Mouse (Mus musculus): Measurements from ENCODE around the gene Pde7b. TPM values are rescaled to one million over a fixed set of nuclear protein-coding genes. Genes with fewer than 3 reads are reported as not detected.

Pde7b gene
- polyA plus RNA-seq, 2 experiments from 2014 or later = 0.15 to 0.33 TPM

GRCm38 (mm10) chr10:20418202-20418855 is 306.5 kb downstream of the Pde7b start:
- no peak for ATAC-seq

GRCm38 (mm10) chr10:20409181-20409580 is 315.7 kb downstream of the Pde7b start:
- ATAC-seq = no peak

DNA sequence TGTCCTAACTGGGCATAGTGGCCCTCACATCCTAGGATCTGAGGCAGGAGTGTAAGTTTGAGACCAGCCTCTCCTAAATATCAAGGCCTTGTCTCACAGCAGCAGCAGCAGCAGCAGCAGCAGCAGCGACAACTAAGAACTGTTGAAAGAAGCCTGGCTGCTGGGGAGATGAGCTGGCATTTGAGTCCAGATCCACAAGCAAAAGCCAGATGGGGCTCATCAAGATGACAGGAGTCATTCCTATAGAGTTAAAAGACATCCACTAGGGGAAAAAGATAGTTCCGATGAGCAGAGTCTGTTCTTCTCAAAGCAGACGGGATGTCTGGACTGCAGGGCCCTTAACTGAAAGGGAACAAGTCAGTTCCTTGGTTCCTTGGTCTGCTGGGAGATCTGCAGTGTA is 316.5 kb downstream of the Pde7b start:
- ATAC-seq = no peak

- ATAC-seq = no peak
These were observed 319.4 kb downstream of the Pde7b start for GRCm38 (mm10) chr10:20405471-20405870.

DNA sequence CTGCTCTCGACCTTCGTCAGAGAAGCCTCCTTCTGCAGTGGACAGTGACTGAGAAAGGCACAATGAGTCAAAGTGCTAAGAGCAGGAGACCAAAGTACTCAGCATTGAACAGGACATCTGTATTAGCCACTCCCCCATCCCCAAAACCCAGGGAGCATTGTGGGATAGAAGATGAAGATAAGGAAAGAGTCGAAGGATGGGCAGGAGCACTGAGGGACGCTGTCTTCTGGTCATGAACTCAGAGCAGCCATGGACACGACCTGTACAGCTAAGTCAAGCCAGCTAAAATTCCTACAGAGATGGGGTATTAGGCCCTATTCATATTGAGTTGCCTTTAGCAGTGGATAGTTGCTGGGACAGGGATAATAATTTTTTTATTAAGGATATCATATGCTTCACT is 321.9 kb downstream of the Pde7b start:
- no peak for ATAC-seq

GRCm38 (mm10) chr10:20400406-20400805 is 324.5 kb downstream of the Pde7b start:
- ATAC-seq = no peak

DNA sequence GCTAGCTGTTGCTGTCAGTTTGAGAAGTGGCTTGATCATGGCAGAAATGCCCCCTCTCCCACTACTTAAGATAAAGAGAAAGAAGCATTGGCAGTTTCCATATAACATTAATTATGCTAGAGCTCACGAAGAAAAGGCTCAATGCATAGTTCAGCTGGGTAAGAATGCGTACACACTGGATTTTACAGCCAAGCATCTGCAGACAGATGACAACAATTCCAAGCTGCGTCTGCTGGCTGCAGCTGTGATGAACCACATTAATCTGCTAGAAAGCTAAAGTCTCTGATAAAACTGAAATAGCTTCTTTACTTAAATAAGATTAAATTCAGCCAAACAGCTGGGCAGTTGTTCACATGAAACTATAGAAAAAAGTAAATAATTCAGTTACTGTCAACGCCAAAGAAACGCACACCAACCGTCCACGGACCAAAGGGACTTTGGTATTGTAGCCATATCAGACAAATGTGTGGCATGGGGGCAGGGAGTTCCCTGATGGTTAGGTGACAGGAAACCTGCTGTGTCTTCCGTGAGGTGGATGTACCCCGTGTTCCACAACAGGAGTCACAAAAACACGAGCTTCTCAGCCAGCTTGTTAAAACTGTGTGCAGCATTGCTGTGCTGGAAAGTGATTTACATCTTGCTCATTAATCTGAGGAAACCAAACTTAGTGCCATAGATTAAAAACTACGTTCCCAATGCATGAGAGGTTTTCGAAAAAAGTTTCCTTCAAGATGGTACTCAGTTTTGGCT is 326.1 kb downstream of the Pde7b start:
- ATAC-seq = no peak

DNA sequence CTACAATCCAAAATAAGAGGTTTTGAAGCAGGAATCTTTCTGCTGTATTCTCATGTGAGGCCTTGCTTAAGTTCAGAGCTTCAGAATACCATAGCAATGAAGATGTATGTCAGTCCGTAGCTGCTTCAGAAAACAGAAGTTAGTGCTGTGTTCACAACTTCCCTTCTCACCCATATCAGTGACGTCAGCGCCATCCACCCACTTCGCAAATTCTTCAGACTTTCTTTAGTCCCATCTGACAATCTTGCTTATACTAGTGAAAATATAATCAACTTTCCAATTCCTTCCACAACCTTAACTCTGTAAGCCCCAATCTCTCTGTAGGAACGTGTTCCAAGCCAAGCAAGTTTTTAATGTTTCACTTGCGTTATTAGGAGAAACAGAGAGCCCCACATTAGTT is 326.7 kb downstream of the Pde7b start:
- peak; percentile 74 for ATAC-seq

GRCm38 (mm10) chr10:20395778-20396177 is 329.1 kb downstream of the Pde7b start:
- no peak for ATAC-seq

DNA sequence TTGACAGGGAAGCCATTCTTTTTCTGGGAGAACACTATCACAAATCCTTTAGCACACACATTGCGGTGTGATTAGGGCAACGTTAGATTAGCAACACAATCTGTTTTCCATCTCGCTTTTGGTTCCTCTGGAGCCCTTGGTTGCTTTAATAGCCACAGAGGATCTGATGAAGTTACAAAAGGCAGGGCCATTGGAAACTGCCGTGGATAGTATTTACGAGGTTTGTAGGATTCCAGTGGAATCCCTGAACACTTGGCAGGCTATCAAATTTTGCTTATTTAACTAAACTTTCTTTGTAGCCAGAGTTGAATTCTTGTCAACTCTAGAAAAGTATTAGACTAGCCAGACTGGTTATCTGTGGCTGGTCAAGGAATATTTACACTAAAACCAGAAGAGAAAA is 330.1 kb downstream of the Pde7b start:
- no peak for ATAC-seq

GRCm38 (mm10) chr10:20390568-20390967 is 334.3 kb downstream of the Pde7b start:
- ATAC-seq = no peak

DNA sequence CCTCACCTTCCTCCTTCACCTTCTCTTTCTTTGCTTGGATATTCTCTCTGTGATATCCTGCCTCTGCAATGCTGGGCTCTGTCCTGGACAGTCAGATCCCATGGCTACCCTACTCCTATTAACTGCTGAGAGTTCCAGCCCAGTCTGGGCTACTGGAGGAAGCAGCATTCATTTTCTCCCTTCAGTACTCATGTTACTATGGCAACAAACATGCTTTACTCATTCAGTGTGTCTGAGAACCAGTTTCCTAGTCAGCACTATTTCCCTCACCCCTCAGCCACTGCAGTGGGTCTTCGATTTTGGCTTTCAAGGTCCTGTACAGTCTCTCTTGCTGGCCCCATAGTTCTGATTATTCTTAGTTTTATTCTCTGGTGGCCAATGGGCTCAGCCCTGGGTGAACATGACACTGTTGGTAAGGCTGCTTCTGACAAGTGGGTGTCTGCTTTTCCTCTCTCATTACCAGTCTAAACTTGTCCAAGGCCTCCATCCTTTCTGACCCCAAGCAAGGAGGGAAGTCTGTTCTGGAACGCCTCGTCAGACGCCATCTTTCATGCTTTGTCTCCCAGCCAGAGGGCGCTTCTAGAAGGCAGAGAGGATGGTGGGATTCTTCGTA is 342.0 kb downstream of the Pde7b start:
- ATAC-seq = no peak

DNA sequence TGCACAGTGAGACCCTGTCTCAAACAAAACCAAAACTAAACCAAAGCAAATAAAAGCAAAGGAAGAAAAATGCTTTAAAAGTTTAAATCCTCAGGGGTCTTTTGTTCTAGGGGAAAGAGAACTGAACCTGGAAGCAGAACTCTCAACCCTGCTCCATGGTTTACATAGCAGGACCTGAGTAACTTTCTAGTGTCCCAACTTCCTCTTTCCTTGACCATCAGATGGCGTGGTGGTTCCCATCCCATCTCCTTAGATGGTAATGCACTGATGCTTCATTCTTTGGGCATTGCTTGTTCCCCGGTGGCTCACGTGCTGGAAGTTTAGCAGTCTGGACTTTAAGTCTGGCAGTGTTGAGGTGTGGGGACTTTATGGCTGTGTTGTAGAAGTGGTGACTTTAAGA is 343.5 kb downstream of the Pde7b start:
- no peak for ATAC-seq

DNA sequence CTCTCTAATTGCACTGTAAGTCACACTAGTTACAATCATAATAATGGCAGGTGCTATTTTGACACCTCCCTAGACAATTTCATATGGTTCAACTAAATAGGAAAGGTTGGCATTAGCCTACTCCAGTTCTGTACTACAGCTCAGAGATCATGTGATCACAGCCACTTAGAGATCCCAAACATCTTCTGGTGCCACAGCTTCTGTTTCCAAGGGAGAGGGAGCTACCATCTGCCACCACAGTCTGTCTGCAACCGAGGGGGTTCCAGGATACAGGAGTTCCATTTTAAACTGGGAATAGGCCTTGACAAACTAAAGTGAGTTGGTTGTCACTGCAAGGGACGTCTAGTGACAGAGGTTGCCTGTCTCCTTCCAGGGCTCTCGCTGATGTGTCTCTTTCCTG is 344.1 kb downstream of the Pde7b start:
- no peak for ATAC-seq

GRCm38 (mm10) chr10:20379071-20379735 is 345.7 kb downstream of the Pde7b start:
- no peak for ATAC-seq

DNA sequence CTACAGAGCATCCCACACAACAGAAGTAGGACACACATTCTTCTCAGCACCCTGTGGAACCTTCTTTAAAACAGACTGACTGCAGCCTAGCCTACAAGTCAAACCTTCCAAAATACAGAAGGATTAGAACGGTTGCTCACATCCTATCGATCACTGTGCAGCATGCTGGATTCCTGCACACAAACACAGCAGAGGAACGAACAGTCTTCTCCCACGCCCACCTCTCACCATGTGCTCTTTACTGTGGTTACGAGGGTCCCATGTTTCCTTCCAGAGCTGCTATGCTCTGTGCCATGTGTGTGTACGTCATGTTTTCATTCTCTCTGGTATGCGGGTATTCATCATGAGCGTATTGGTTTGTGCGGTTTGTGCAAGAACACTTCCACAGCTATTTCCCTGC is 347.3 kb downstream of the Pde7b start:
- ATAC-seq = no peak

- no peak for ATAC-seq
These were observed 352.8 kb downstream of the Pde7b start for GRCm38 (mm10) chr10:20372046-20372445.

DNA sequence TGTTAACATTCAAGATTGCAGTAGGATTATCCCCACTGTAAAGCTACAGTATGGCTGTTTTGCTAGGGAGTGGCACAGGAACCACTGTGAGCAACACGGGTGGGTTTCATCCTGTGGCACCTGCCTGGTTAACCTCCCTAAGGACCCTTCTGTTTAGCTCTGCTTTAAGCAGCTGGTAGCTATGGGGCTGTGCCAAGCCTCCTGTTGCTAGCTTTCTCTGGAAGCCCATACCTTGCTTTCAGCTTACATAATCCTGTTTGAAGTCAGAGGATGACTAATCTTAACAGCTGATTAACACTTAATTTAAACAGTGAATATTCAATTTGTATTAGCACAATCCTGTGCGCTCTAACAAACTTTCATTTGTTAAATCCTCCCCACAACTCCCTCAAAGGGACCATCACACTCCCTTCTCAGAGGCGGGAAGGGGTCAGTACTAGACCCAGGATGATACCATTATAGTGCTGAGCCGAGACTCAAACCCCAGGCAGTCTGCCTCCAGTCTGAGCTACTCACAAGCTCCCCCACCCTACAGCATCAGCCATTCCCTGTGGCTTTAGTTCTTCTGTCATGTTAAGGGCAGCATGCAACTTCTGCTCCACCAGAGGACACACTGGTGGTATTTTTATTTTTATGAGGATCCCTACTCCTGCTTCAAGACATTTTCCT is 362.3 kb downstream of the Pde7b start:
- ATAC-seq = no peak

GRCm38 (mm10) chr10:20361542-20362449 is 363.1 kb downstream of the Pde7b start:
- peak; percentile 92 for ATAC-seq

- ATAC-seq = no peak
These were observed 376.0 kb downstream of the Pde7b start for GRCm38 (mm10) chr10:20348894-20349293.

Measured in CD4-positive, CD25-positive, alpha-beta regulatory T cell, adult 4 months (primary cell).